Mouse (Mus musculus) liver, embryonic 15.5 days (tissue): Measurements from ENCODE around the gene Dlx6. TPM values are rescaled to one million over a fixed set of nuclear protein-coding genes. Genes with fewer than 3 reads are reported as not detected.

Experiments used
- ATAC-seq: fragments of 200-750 bp; cut with Nextera tagmentation; 2 replicates; pipeline ENCODE4 v1.8.0; 2017; ENCODE audit warnings: moderate number of reproducible peaks, mild to moderate bottlenecking, moderate library complexity; ENCODE audit not compliant: insufficient read depth
- H3K27ac ChIP-seq: fragments of 300-500 bp; sonication (generic); replicated peaks from 2 replicates; pipeline ENCODE4 v1.5.1; 2015; ENCODE audit warnings: mild to moderate bottlenecking, inconsistent platforms
- H3K27me3 ChIP-seq: fragments of 300-500 bp; sonication (generic); 2 replicates; pipeline ENCODE4 v1.6.1; 2015; ENCODE audit warnings: mild to moderate bottlenecking, inconsistent platforms
- H3K36me3 ChIP-seq: fragments of 300-500 bp; sonication (generic); replicated peaks from 2 replicates; pipeline ENCODE4 v1.6.1; 2015; ENCODE audit warnings: moderate library complexity, mild to moderate bottlenecking, inconsistent platforms
- H3K4me1 ChIP-seq: fragments of 300-500 bp; sonication (generic); replicated peaks from 2 replicates; pipeline ENCODE4 v1.6.1; 2015; ENCODE audit warnings: inconsistent platforms
- H3K4me2 ChIP-seq: fragments of 300-500 bp; sonication (generic); 2 replicates; pipeline ENCODE4 v1.6.1; 2015; ENCODE audit warnings: moderate library complexity, mild to moderate bottlenecking, inconsistent platforms
- H3K4me3 ChIP-seq: fragments of 300-500 bp; sonication (generic); replicated peaks from 2 replicates; pipeline ENCODE4 v1.5.1; 2015; ENCODE audit warnings: mild to moderate bottlenecking, inconsistent platforms
- H3K9ac ChIP-seq: fragments of 300-500 bp; sonication (generic); 2 replicates; pipeline ENCODE4 v1.6.1; 2015; ENCODE audit warnings: moderate library complexity, mild to moderate bottlenecking, inconsistent platforms
- H3K9me3 ChIP-seq: fragments of 300-500 bp; sonication (generic); replicated peaks from 2 replicates; pipeline ENCODE4 v1.6.1; 2016; ENCODE audit warnings: inconsistent platforms
- WGBS: fragments of 180-500 bp; shearing (Covaris S2); methylation state at CpG from one replicate; pipeline ENCODE4 v1.1.7; 2015; ENCODE audit warnings: mixed read lengths; ENCODE audit not compliant: insufficient replicate concordance; 5-methylcytosine and 5-hydroxymethylcytosine counted together
- polyA plus RNA-seq: library from polyadenylated mRNA; unstranded; fragments of >200 nt; fragmentation: Nextera tagmentation; extraction: Ambion mirVana; gene quantifications from 2 replicates; pipeline ENCODE4 v1.2.1, GENCODE M21; 2015

Dlx6 gene
- polyA plus RNA-seq, 1 experiment from 2014 or later = not detected

GRCm38 (mm10) chr6:6851166-6851565, 12.0 kb upstream of the Dlx6 start:
- no peak for ATAC-seq
- WGBS = 3% methylated on average over 10 of the region's 10 CpGs
- peaks cover 86% of the 10 kb centered on the region for H3K27me3 ChIP-seq

GRCm38 (mm10) chr6:6852944-6853343, 10.2 kb upstream of the Dlx6 start:
- peaks cover 93% of the 10 kb centered on the region for H3K27me3 ChIP-seq
- no peak overlapping the region for H3K4me3 ChIP-seq
- no peak for ATAC-seq
- H3K4me1 ChIP-seq = no peaks in the 10 kb centered on the region
- H3K9ac ChIP-seq = no peak overlapping the region
- H3K9me3 ChIP-seq = no peaks in the 10 kb centered on the region
- H3K27ac ChIP-seq = no peak overlapping the region
- no peak overlapping the region for H3K4me2 ChIP-seq
- WGBS = 18% methylated on average over 3 of the region's 3 CpGs
- no peaks in the 10 kb centered on the region for H3K36me3 ChIP-seq

More at GRCm38 (mm10) chr6:6851166-6851565, 12.0 kb upstream of the Dlx6 start:
- Histone ChIP-seq H3K36me3 (no peaks in the 10 kb centered on the region), H3K9ac (no peak overlapping the region), H3K27ac (no peak overlapping the region), H3K4me2 (no peak overlapping the region), H3K4me3 (no peak overlapping the region), H3K9me3 (no peaks in the 10 kb centered on the region), H3K4me1 (no peaks in the 10 kb centered on the region)

GRCm38 (mm10) chr6:6854176-6854575, 9.0 kb upstream of the Dlx6 start:
- WGBS = 3% methylated on average over 9 of the region's 9 CpGs
- H3K36me3 ChIP-seq = no peaks in the 10 kb centered on the region
- no peak overlapping the region for H3K4me2 ChIP-seq
- H3K9ac ChIP-seq = no peak overlapping the region
- no peaks in the 10 kb centered on the region for H3K9me3 ChIP-seq
- no peak for ATAC-seq
- H3K27me3 ChIP-seq = peaks cover 94% of the 10 kb centered on the region
- H3K27ac ChIP-seq = no peak overlapping the region
- no peak overlapping the region for H3K4me3 ChIP-seq
- H3K4me1 ChIP-seq = no peaks in the 10 kb centered on the region

GRCm38 (mm10) chr6:6854902-6855745, 8.0 kb upstream of the Dlx6 start:
- H3K27me3 ChIP-seq = peaks cover 98% of the 10 kb centered on the region
- H3K36me3 ChIP-seq = no peaks in the 10 kb centered on the region
- ATAC-seq = no peak
- WGBS = 3% methylated on average over 25 of the region's 25 CpGs
- H3K4me1 ChIP-seq = no peaks in the 10 kb centered on the region
- no peak overlapping the region for H3K4me2 ChIP-seq
- H3K9me3 ChIP-seq = no peaks in the 10 kb centered on the region
- no peak overlapping the region for H3K9ac ChIP-seq
- no peak overlapping the region for H3K4me3 ChIP-seq
- no peak overlapping the region for H3K27ac ChIP-seq

- 2% methylated on average over 10 of the region's 10 CpGs for WGBS
- no peaks in the 10 kb centered on the region for H3K9me3 ChIP-seq
- no peaks in the 10 kb centered on the region for H3K36me3 ChIP-seq
- H3K27me3 ChIP-seq = peaks cover 98% of the 10 kb centered on the region
- H3K4me2 ChIP-seq = no peak overlapping the region
- no peak overlapping the region for H3K4me3 ChIP-seq
- no peak overlapping the region for H3K9ac ChIP-seq
- no peak overlapping the region for H3K27ac ChIP-seq
- no peak for ATAC-seq
- no peaks in the 10 kb centered on the region for H3K4me1 ChIP-seq
Measured at GRCm38 (mm10) chr6:6855746-6856185, 7.4 kb upstream of the Dlx6 start.

GRCm38 (mm10) chr6:6856316-6856715, 6.8 kb upstream of the Dlx6 start:
- Histone ChIP-seq H3K4me1 (no peaks in the 10 kb centered on the region), H3K4me3 (no peak overlapping the region), H3K9me3 (no peaks in the 10 kb centered on the region), H3K4me2 (no peak overlapping the region), H3K27me3 (peaks cover 98% of the 10 kb centered on the region), H3K36me3 (no peaks in the 10 kb centered on the region), H3K27ac (no peak overlapping the region), H3K9ac (no peak overlapping the region)
- no peak for ATAC-seq
- WGBS = 1% methylated on average over 20 of the region's 20 CpGs

GRCm38 (mm10) chr6:6856881-6857280, 6.3 kb upstream of the Dlx6 start:
- no peaks in the 10 kb centered on the region for H3K36me3 ChIP-seq
- no peak overlapping the region for H3K4me3 ChIP-seq
- no peaks in the 10 kb centered on the region for H3K4me1 ChIP-seq
- no peaks in the 10 kb centered on the region for H3K9me3 ChIP-seq
- no peak overlapping the region for H3K9ac ChIP-seq
- no peak overlapping the region for H3K4me2 ChIP-seq
- H3K27me3 ChIP-seq = peaks cover 97% of the 10 kb centered on the region
- WGBS = 5% methylated on average over 4 of the region's 4 CpGs
- no peak for ATAC-seq
- no peak overlapping the region for H3K27ac ChIP-seq

GRCm38 (mm10) chr6:6857766-6858165, 5.4 kb upstream of the Dlx6 start:
- no peaks in the 10 kb centered on the region for H3K36me3 ChIP-seq
- no peak for ATAC-seq
- H3K4me1 ChIP-seq = peaks cover 3% of the 10 kb centered on the region; the same call in 1 of the 2 replicates
- H3K9me3 ChIP-seq = no peaks in the 10 kb centered on the region
- no peak overlapping the region for H3K27ac ChIP-seq
- peaks cover 97% of the 10 kb centered on the region for H3K27me3 ChIP-seq
- H3K4me2 ChIP-seq = no peak overlapping the region
- 10% methylated on average over 2 of the region's 2 CpGs for WGBS
- H3K9ac ChIP-seq = no peak overlapping the region
- H3K4me3 ChIP-seq = no peak overlapping the region

- Histone ChIP-seq H3K27me3 (peaks cover 97% of the 10 kb centered on the region), H3K4me3 (no peak overlapping the region), H3K36me3 (no peaks in the 10 kb centered on the region), H3K9ac (no peak overlapping the region), H3K4me1 (peaks cover 11% of the 10 kb centered on the region; the same call in 1 of the 2 replicates), H3K4me2 (no peak overlapping the region), H3K27ac (no peak overlapping the region), H3K9me3 (no peaks in the 10 kb centered on the region)
- no peak for ATAC-seq
- 0% methylated on average over 1 of the region's 1 CpGs for WGBS
Measured at GRCm38 (mm10) chr6:6858571-6858970, 4.6 kb upstream of the Dlx6 start.

GRCm38 (mm10) chr6:6859111-6859949, 3.8 kb upstream of the Dlx6 start:
- no peak overlapping the region for H3K9ac ChIP-seq
- no peak for ATAC-seq
- H3K27ac ChIP-seq = no peak overlapping the region
- WGBS = 2% methylated on average over 19 of the region's 19 CpGs
- H3K4me3 ChIP-seq = no peak overlapping the region
- H3K27me3 ChIP-seq = peaks cover 97% of the 10 kb centered on the region
- no peak overlapping the region for H3K4me2 ChIP-seq
- no peaks in the 10 kb centered on the region for H3K36me3 ChIP-seq
- no peaks in the 10 kb centered on the region for H3K9me3 ChIP-seq
- peaks cover 14% of the 10 kb centered on the region; the same call in 1 of the 2 replicates for H3K4me1 ChIP-seq

GRCm38 (mm10) chr6:6859950-6860410, 3.2 kb upstream of the Dlx6 start:
- H3K36me3 ChIP-seq = no peaks in the 10 kb centered on the region
- no peak overlapping the region for H3K4me3 ChIP-seq
- H3K9me3 ChIP-seq = no peaks in the 10 kb centered on the region
- H3K4me2 ChIP-seq = no peak overlapping the region; the same call in 1 of the 2 replicates
- no peak overlapping the region for H3K27ac ChIP-seq
- H3K27me3 ChIP-seq = peaks cover 97% of the 10 kb centered on the region
- no peak for ATAC-seq
- peaks cover 14% of the 10 kb centered on the region; the same call in 1 of the 2 replicates for H3K4me1 ChIP-seq
- 1% methylated on average over 21 of the region's 21 CpGs for WGBS
- H3K9ac ChIP-seq = no peak overlapping the region
